Mouse (Mus musculus) urinary bladder, postnatal 4 days (tissue): ENCODE measurements at regions not wholly inside any gene's neighbourhood (a gene's known extent, or its start where the extent isn't known, plus 50 kb on each side); places are given as distances from the start of the nearest gene placed in this dataset.

Experiments used
- DNase-seq, 2 experiments: peaks; one replicate each; pipeline ENCODE4 v3.0.0; 2021 to 2022; ENCODE audit warnings: low spot score in 2 of 2

- no peak for DNase-seq
Measured at GRCm38 (mm10) chr2:51073040-51073594, 75.8 kb downstream of the Rnd3 start.

- no peak for DNase-seq
Measured at GRCm38 (mm10) chr2:51072346-51072885, 76.5 kb downstream of the Rnd3 start.

- no peak for DNase-seq
Measured at GRCm38 (mm10) chr2:51070902-51071301, 78.0 kb downstream of the Rnd3 start.

GRCm38 (mm10) chr2:51066423-51066831, 82.5 kb downstream of the Rnd3 start:
- DNase-seq: no peak

- no peak for DNase-seq
Measured at GRCm38 (mm10) chr2:51065821-51066220, 83.1 kb downstream of the Rnd3 start.

GRCm38 (mm10) chr2:51064821-51065220, 84.1 kb downstream of the Rnd3 start:
- no peak for DNase-seq

GRCm38 (mm10) chr2:51062049-51062448, 86.9 kb downstream of the Rnd3 start:
- no peak for DNase-seq

GRCm38 (mm10) chr2:51058158-51058557, 90.8 kb downstream of the Rnd3 start:
- DNase-seq: no peak

GRCm38 (mm10) chr2:51056141-51056731, 92.7 kb downstream of the Rnd3 start:
- DNase-seq: no peak

- DNase-seq: no peak
Measured at GRCm38 (mm10) chr2:51055339-51055738, 93.6 kb downstream of the Rnd3 start.

GRCm38 (mm10) chr2:51049834-51050170, 99.1 kb downstream of the Rnd3 start:
- DNase-seq: no peak

- no peak for DNase-seq
Measured at GRCm38 (mm10) chr2:51049101-51049833, 99.6 kb downstream of the Rnd3 start.

GRCm38 (mm10) chr2:51047520-51047919, 101.4 kb downstream of the Rnd3 start:
- no peak for DNase-seq

- DNase-seq: no peak
Measured at GRCm38 (mm10) chr2:51045626-51046025, 103.3 kb downstream of the Rnd3 start.

- no peak for DNase-seq
Measured at GRCm38 (mm10) chr2:51041101-51041500, 107.8 kb downstream of the Rnd3 start.

GRCm38 (mm10) chr2:51038685-51039084, 110.2 kb downstream of the Rnd3 start:
- DNase-seq: no peak

GRCm38 (mm10) chr2:51036995-51037394, 111.9 kb downstream of the Rnd3 start:
- DNase-seq: no peak

GRCm38 (mm10) chr2:51036190-51036755, 112.6 kb downstream of the Rnd3 start:
- DNase-seq: no peak

- DNase-seq: no peak
Measured at GRCm38 (mm10) chr2:51033881-51034280, 115.0 kb downstream of the Rnd3 start.

GRCm38 (mm10) chr2:51022479-51022878, 126.4 kb downstream of the Rnd3 start:
- DNase-seq: no peak

- no peak for DNase-seq
Measured at GRCm38 (mm10) chr2:51016129-51016402, 132.8 kb downstream of the Rnd3 start.

- no peak for DNase-seq
Measured at GRCm38 (mm10) chr2:51015360-51016128, 133.4 kb downstream of the Rnd3 start.
